Mouse (Mus musculus): ENCODE results near the gene Pemt.

Pemt gene

GRCm38 (mm10) chr11:60046058-60046735, at the start of gene Pemt:
Pemt (minus strand) TSS chr11:60046489.
- peak; percentile 91 for DNase-seq (ENCODE audit: low spot score)

GRCm38 (mm10) chr11:60094909-60095810, 48.9 kb upstream of the Pemt start:
- no peak for DNase-seq (ENCODE audit: low spot score)

GRCm38 (mm10) chr11:60093984-60094587, 47.8 kb upstream of the Pemt start:
- no peak for DNase-seq (ENCODE audit: low spot score)

GRCm38 (mm10) chr11:60093227-60093626, 46.9 kb upstream of the Pemt start:
- no peak for DNase-seq (ENCODE audit: low spot score)

GRCm38 (mm10) chr11:60091422-60091761, 45.1 kb upstream of the Pemt start:
- DNase-seq (ENCODE audit: low spot score), result no peak

- no peak for DNase-seq (ENCODE audit: low spot score)
These were observed 44.6 kb upstream of the Pemt start for GRCm38 (mm10) chr11:60090696-60091421.

- no peak for DNase-seq (ENCODE audit: low spot score)
These were observed 42.7 kb upstream of the Pemt start for GRCm38 (mm10) chr11:60088947-60089346.

- DNase-seq (ENCODE audit: low spot score), result no peak
These were observed 40.4 kb upstream of the Pemt start for GRCm38 (mm10) chr11:60086676-60087075.

- DNase-seq (ENCODE audit: low spot score), result peak; percentile 63
These were observed 38.3 kb upstream of the Pemt start for GRCm38 (mm10) chr11:60084589-60084988.

- DNase-seq (ENCODE audit: low spot score), result peak; percentile 74
These were observed 30.5 kb upstream of the Pemt start for GRCm38 (mm10) chr11:60076790-60077189.

GRCm38 (mm10) chr11:60076183-60076582, 29.9 kb upstream of the Pemt start:
- DNase-seq (ENCODE audit: low spot score), result no peak

- no peak for DNase-seq (ENCODE audit: low spot score)
These were observed 27.7 kb upstream of the Pemt start for GRCm38 (mm10) chr11:60073936-60074502.

GRCm38 (mm10) chr11:60073121-60073520, 26.8 kb upstream of the Pemt start:
- DNase-seq (ENCODE audit: low spot score), result no peak

GRCm38 (mm10) chr11:60071221-60071620, 24.9 kb upstream of the Pemt start:
- DNase-seq (ENCODE audit: low spot score), result no peak

GRCm38 (mm10) chr11:60070599-60070998, 24.3 kb upstream of the Pemt start:
- DNase-seq (ENCODE audit: low spot score), result peak; percentile 42

GRCm38 (mm10) chr11:60068631-60069030, 22.3 kb upstream of the Pemt start:
- DNase-seq (ENCODE audit: low spot score), result no peak

GRCm38 (mm10) chr11:60067646-60068045, 21.4 kb upstream of the Pemt start:
- DNase-seq (ENCODE audit: low spot score), result no peak

GRCm38 (mm10) chr11:60065267-60065666, 19.0 kb upstream of the Pemt start:
- DNase-seq (ENCODE audit: low spot score), result no peak

GRCm38 (mm10) chr11:60061504-60062006, 15.3 kb upstream of the Pemt start:
- no peak for DNase-seq (ENCODE audit: low spot score)

GRCm38 (mm10) chr11:60060026-60060425, 13.7 kb upstream of the Pemt start:
- no peak for DNase-seq (ENCODE audit: low spot score)

- DNase-seq (ENCODE audit: low spot score), result no peak
These were observed 12.2 kb upstream of the Pemt start for GRCm38 (mm10) chr11:60058441-60058840.

- no peak for DNase-seq (ENCODE audit: low spot score)
These were observed 11.7 kb upstream of the Pemt start for GRCm38 (mm10) chr11:60057987-60058386.

All from T-cell, adult 2 months (primary cell).